Mouse (Mus musculus) lung, postnatal 0 days (tissue): ENCODE results near the gene Malrd1.

Source experiments
- CTCF ChIP-seq: IDR thresholded peaks from 2 replicates; pipeline ENCODE4 v1.5.1; 2016; ENCODE audit warnings: antibody characterized with exemption, mild to moderate bottlenecking
- EP300 ChIP-seq: IDR thresholded peaks from 2 replicates; pipeline ENCODE4 v1.6.1; 2016; ENCODE audit warnings: antibody characterized with exemption, mild to moderate bottlenecking, control low read depth

- no peak for TF ChIP-seq CTCF
- no peak for TF ChIP-seq EP300
Observed at GRCm38 (mm10) chr2:15926041-15926440, 399.8 kb downstream of the Malrd1 start.
